Mouse (Mus musculus) kidney, postnatal 0 days (tissue): ENCODE measurements around the gene Trim7. TPM values are rescaled to one million over a fixed set of nuclear protein-coding genes. Genes with fewer than 3 reads are reported as not detected.
"Not testable (repeated sequence)": the region's sequence is repeated elsewhere in the genome, so short reads cannot be mapped to it uniquely, and the experiment has no call there.

Source experiments
- ATAC-seq: fragments of 200-750 bp; cut with Nextera tagmentation; replicated peaks from 2 replicates; pipeline ENCODE4 v1.8.0; 2017; ENCODE audit warnings: low read depth, moderate number of reproducible peaks, moderate TSS enrichment, moderate library complexity; ENCODE audit not compliant: low FRiP score
- DNase-seq: peaks from one replicate; pipeline ENCODE4 v3.0.0-alpha.2; 2016; ENCODE audit warnings: low spot score
- H3K27ac ChIP-seq: fragments of 300-500 bp; sonication (generic); 2 replicates; pipeline ENCODE4 v1.5.1; 2014; ENCODE audit warnings: mild to moderate bottlenecking
- H3K27me3 ChIP-seq: fragments of 300-500 bp; sonication (generic); 2 replicates; pipeline ENCODE4 v1.6.1; 2014; ENCODE audit warnings: low read length, mixed read lengths; ENCODE audit not compliant: insufficient read depth
- H3K36me3 ChIP-seq: fragments of 300-500 bp; sonication (generic); 2 replicates; pipeline ENCODE4 v1.6.1; 2014; ENCODE audit warnings: low read length, mixed read lengths; ENCODE audit not compliant: insufficient read depth
- H3K4me1 ChIP-seq: fragments of 300-500 bp; sonication (generic); replicated peaks from 2 replicates; pipeline ENCODE4 v1.6.1; 2014; ENCODE audit warnings: antibody characterized with exemption, low read length, mixed read lengths; ENCODE audit not compliant: insufficient read depth
- H3K4me2 ChIP-seq: fragments of 300-500 bp; sonication (generic); 2 replicates; pipeline ENCODE4 v1.6.1; 2014; ENCODE audit warnings: mild to moderate bottlenecking, low read length, moderate library complexity, mixed read lengths
- H3K4me3 ChIP-seq: fragments of 300-500 bp; sonication (generic); replicated peaks from 2 replicates; pipeline ENCODE4 v1.5.1; 2014; ENCODE audit warnings: low read depth, low read length
- H3K9ac ChIP-seq: fragments of 300-500 bp; sonication (generic); 2 replicates; pipeline ENCODE4 v1.6.1; 2014; ENCODE audit warnings: low read depth, low read length
- H3K9me3 ChIP-seq: fragments of 300-500 bp; sonication (generic); replicated peaks from 2 replicates; pipeline ENCODE4 v1.6.1; 2016; ENCODE audit warnings: low read length, inconsistent platforms, mixed read lengths
- CTCF ChIP-seq: IDR thresholded peaks from 2 replicates; pipeline ENCODE4 v1.5.1; 2016; ENCODE audit warnings: antibody characterized with exemption, low read depth, mild to moderate bottlenecking, moderate library complexity
- WGBS: fragments of 180-500 bp; shearing (Covaris S2); extraction: QIAGEN DNeasy Blood & Tissue Kit; methylation state at CpG from one replicate; pipeline ENCODE4 v1.1.7; 2014; 5-methylcytosine and 5-hydroxymethylcytosine counted together
- polyA plus RNA-seq: library from polyadenylated mRNA; unstranded; fragments of >200 nt; fragmentation: Nextera tagmentation; extraction: Ambion mirVana; gene quantifications from 2 replicates; pipeline ENCODE4 v1.2.1, GENCODE M21; 2015

The Trim7 gene
- polyA plus RNA-seq, 1 experiment from 2014 or later: 10.2 TPM

DNA sequence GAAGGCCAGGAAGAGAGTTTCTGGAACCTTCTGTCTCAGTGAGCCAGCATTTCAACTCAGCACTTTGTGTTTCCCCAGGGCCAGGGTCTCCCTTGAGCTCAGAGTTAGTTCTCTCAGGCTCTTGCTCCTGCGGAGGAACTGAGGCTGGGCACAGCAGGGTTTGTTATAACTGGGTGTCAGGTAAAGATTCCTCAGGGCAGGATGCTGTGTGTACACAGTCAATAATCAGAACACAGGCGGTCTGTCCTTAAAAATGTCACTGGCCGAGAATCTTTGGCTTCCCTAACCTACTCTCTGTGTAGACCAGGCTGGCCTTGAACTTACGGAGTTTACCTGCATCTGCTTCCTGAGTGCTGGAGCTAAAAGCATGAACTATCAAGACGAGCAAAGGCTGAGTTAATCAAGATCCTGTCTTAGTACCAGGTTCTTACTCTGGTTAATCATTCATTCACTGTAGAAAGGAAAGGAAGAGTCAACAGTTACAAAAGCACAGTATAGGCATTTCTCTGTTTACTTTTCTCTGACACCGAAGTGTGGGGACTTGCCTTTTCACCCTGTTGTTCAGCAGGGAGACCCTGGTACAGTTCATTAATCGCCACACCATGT, 46.9 kb downstream of the Trim7 start:
- H3K9ac ChIP-seq: 0 out of 2 replicates have a peak overlapping the region, but pooled peaks have one; percentile 68
- DNase-seq (peak; percentile 20), ATAC-seq (no peak)
- peak overlapping the region; percentile 52; the same call in 1 of the 2 replicates for H3K4me3 ChIP-seq
- H3K27me3 ChIP-seq: no peaks in the 10 kb centered on the region
- no peaks in the 10 kb centered on the region for H3K9me3 ChIP-seq
- H3K4me1 ChIP-seq: peaks cover 15% of the 10 kb centered on the region
- peak overlapping the region; percentile 91 for H3K27ac ChIP-seq
- TF ChIP-seq CTCF: no peak
- H3K4me2 ChIP-seq: peak overlapping the region; percentile 73; the same call in 1 of the 2 replicates
- WGBS: 65% methylated on average over 7 of the region's 7 CpGs
- H3K36me3 ChIP-seq: no peaks in the 10 kb centered on the region

DNA sequence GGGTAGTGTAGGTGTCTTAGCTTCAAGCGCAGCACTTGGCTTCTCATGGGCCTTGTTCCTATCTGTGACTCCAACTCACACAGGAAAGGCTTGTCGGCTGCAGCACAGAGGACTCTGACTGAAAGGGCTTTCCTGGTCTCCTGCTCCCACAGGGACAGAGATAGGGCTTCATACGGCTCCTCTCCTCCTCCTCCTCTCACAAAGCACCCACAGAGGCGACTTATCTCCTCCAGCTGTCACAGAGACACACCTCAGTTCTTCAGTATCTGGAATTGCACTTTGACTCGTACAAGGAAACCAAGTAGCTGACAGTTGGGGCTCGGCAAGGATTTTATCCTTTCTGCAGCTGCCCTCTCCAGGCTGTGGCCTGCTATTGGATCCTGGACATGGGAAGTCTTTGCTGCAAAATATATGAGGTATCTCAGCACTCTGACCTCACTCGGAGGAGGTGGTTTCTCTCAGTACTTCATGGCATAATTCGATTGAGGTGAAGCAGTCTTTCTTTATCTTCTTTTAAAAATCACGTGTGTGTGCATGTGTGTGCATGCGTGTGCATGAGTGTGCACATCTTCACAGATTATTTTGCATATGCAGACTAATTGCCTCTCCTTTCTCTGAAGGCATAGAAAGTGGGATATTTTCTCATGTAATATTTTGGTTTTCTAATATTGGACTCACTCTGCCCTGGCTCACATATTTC, 47.8 kb downstream of the Trim7 start:
- DNase-seq (peak; percentile 35), ATAC-seq (no peak)
- H3K27me3 ChIP-seq: no peaks in the 10 kb centered on the region
- H3K4me1 ChIP-seq: peaks cover 15% of the 10 kb centered on the region
- no peak overlapping the region for H3K4me3 ChIP-seq
- 48% methylated on average over 10 of the region's 10 CpGs for WGBS
- H3K9ac ChIP-seq: no peak overlapping the region
- H3K36me3 ChIP-seq: no peaks in the 10 kb centered on the region
- H3K4me2 ChIP-seq: no peak overlapping the region
- H3K27ac ChIP-seq: 0 out of 2 replicates have a peak overlapping the region, but pooled peaks have one; percentile 42
- TF ChIP-seq CTCF: no peak
- no peaks in the 10 kb centered on the region for H3K9me3 ChIP-seq

DNA sequence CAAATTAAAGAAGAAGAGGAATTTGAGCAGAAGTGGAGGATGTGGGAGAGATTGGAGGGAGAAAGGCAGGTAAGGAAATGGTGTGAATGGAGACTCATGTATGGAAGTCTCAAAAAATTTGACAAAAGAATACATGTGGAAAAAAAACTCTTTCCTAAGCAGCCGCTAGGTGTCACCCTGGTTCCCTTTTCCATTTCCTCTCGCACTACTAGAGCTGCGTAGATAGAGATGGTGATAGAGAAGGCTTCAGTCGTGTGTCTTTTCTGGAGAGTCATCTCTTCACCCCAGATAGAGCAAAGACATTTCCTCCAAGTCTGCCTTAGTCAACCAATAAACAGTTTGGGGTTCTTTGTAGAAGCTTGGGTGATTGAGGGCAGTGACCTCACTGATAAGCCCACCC, 48.5 kb downstream of the Trim7 start:
- Histone ChIP-seq H3K4me1 (peaks cover 14% of the 10 kb centered on the region), H3K27ac (no peak overlapping the region), H3K9ac (no peak overlapping the region), H3K4me2 (no peak overlapping the region), H3K27me3 (no peaks in the 10 kb centered on the region), H3K36me3 (no peaks in the 10 kb centered on the region), H3K4me3 (no peak overlapping the region), H3K9me3 (no peaks in the 10 kb centered on the region)
- TF ChIP-seq CTCF: peak; percentile 92
- WGBS: 1% methylated on average over 4 of the region's 4 CpGs
- DNase-seq (peak; percentile 88), ATAC-seq (no peak)

DNA sequence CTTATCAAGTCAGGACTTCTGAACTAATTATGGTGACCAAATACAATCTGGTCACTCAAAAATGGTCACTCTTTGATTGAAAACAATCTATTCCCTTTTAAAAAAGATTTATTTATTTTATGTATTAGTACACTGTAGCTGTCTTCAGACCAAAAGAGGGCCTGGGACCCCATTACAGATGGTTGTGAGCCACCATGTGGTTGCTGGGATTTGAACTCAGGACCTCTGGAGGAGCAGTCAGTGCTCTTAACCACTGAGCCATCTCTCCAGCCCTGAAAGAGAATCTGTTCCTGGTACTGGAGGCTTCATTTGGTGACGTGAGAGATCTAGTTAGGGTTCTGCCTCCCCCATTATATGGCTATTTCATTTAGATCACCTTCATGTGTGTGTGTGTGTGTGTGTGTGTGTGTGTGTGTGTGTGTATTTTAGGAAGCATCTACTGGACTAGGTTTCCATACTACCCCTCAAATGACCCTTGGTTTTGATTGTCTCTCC, 49.5 kb downstream of the Trim7 start:
- 73% methylated on average over 1 of the region's 1 CpGs for WGBS
- not testable (repeated sequence) for H3K36me3 ChIP-seq, H3K9ac ChIP-seq, H3K27ac ChIP-seq, H3K4me2 ChIP-seq, ATAC-seq, H3K4me1 ChIP-seq, H3K4me3 ChIP-seq, H3K9me3 ChIP-seq, DNase-seq, H3K27me3 ChIP-seq

DNA sequence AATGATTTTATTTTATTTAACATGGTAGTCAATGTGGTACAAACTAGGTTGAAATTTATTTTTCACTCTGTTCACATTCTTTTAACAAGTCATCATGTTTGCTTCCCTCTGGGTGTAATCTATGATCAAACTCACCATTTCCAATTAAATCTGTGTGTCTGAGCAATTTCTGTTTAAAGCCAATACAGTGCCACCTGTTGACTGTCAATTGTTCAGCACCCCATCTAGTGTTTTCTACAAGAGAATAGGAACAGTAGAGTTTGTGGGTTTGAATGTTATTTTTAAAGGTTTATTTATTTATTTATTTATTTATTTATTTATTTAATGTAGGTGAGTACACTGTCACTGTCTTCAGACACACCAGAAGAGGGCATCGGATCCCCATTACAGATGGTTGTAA, 50.7 kb downstream of the Trim7 start:
- H3K36me3 ChIP-seq: no peaks in the 10 kb centered on the region
- H3K27me3 ChIP-seq: no peaks in the 10 kb centered on the region
- ATAC-seq (no peak), DNase-seq (no peak)
- no peak overlapping the region for H3K9ac ChIP-seq
- no peak overlapping the region for H3K27ac ChIP-seq
- WGBS: 86% methylated on average over 1 of the region's 1 CpGs
- no peak overlapping the region for H3K4me3 ChIP-seq
- H3K4me2 ChIP-seq: no peak overlapping the region
- TF ChIP-seq CTCF: peak; percentile 38
- H3K9me3 ChIP-seq: no peaks in the 10 kb centered on the region
- H3K4me1 ChIP-seq: peaks cover 5% of the 10 kb centered on the region

DNA sequence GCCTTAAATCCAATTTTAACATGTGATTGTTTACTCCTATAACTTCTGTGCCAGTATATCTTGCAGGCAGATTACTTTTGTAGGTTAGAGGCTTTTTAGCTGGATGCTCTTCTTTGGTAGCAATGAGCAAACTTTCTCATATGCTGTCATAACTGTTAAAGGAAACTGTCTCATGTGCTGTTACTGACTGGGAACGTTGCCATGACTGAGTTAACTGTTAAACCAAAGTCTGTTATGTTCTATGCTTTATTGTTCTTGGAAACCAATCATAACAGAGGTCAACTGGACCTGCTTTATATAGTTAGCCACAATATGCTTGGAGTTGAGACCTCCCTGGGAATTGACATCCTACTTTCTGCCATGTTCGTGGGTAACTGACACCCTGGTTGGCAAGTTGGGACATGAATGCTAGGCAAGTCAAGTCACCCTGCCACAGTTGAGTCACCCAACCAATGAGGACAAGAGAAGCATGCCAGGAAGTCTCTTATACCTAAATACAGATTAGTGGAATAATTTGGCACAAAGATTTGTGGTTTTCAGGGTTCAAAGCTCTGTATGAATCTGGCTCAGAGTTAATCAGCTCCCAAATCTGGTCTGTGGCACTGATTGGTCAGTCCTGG, 73.0 kb downstream of the Trim7 start:
- WGBS: 57% methylated on average over 2 of the region's 2 CpGs
- ATAC-seq: no peak
- TF ChIP-seq CTCF: no peak

DNA sequence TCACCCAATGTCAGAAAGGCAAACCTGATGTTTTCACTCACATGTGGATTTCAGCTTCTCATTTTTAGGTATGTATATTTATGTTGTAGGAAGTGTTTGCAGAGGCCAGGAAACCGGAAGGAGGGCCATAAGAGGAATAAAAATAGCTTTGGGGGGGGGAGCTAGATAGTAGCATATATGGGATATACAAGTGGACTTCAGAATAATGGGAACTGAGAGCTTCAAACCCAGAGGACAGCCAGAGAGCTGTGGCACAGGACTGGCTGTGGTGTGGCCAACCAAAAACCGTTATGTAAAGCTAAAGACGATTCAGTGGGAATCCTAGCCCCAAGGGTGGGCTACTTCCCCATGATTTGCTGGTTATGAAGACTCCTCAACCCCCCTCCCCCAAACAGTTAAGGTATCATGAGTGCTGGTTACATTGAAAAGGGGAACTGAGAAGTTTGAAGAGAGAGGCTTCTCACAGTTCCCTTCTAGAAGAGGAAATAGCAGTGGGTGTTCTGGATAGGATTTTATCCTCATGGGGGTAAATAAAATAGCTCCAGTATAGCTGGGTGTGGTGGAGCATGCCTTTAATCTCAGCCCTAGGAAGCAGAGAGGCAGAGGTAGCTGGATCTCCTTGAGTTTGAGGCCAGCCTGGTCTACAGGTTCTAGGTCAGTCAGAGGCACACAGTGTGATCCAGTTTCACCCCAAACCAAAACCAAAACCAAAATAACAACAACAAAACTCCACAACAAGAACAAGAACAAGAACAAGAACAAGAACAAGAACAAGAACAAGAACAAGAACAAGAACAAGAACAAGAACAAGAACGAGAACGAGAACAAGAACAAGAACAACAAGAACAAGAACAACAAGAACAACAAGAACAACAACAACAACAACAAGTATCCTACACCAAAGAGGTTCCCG, 75.0 kb downstream of the Trim7 start:
- not testable (repeated sequence) for H3K9me3 ChIP-seq, H3K36me3 ChIP-seq, H3K27ac ChIP-seq, H3K27me3 ChIP-seq, H3K9ac ChIP-seq, H3K4me3 ChIP-seq, ATAC-seq, H3K4me1 ChIP-seq, H3K4me2 ChIP-seq, DNase-seq
- 80% methylated on average over 6 of the region's 6 CpGs for WGBS

More for the DNA sequence above, 73.0 kb downstream of the Trim7 start:
- Histone ChIP-seq H3K36me3 (no peaks in the 10 kb centered on the region), H3K9ac (no peak overlapping the region), H3K4me3 (no peak overlapping the region), H3K4me1 (no peaks in the 10 kb centered on the region), H3K9me3 (no peaks in the 10 kb centered on the region), H3K27ac (no peak overlapping the region), H3K4me2 (no peak overlapping the region), H3K27me3 (no peaks in the 10 kb centered on the region)
- DNase-seq: peak; percentile 11

DNA sequence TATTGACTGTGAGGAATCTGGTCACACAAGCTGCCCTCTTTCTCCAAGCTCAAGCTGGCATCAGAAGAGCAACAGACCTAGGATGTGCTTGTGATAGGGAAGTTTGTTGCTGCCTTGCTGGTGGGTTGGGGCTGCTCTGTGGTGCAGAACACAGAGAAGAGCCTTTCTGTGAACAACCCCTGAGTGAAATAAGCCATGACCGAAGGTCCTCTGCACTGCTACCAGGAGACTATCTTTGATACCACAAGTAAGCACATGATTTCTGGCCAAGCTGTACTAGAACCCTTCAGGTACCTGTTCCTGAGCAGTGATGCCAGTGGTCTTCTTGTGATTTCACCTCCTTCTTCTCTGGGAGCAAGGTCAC, 75.6 kb downstream of the Trim7 start:
- not testable (repeated sequence) for H3K4me3 ChIP-seq, DNase-seq
- WGBS: 89% methylated on average over 1 of the region's 1 CpGs

More for the DNA sequence above, 75.6 kb downstream of the Trim7 start:
- not testable (repeated sequence) for H3K4me2 ChIP-seq, H3K27me3 ChIP-seq, H3K27ac ChIP-seq, ATAC-seq, H3K36me3 ChIP-seq, H3K9me3 ChIP-seq, H3K4me1 ChIP-seq, H3K9ac ChIP-seq
